Mouse (Mus musculus): ENCODE data around the gene Dlg3. TPM values are rescaled to one million over a fixed set of nuclear protein-coding genes. Genes with fewer than 3 reads are reported as not detected.

Gene Dlg3
- 100 to 1,000 TPM; 148 to 149 TPM for total RNA-seq (2021)

- intact Hi-C loops (cut with DNase I) = no loop called here
- DNase-seq (ENCODE audit: low spot score in 2 of 2) = peak; percentile 66 to 73
Observed at GRCm38 (mm10) chrX:100767181-100767884, at the start of gene Dlg3. Gene Dlg3 (plus strand): TSS chrX:100767722.

- intact Hi-C loops (cut with DNase I) = no loop called here
- DNase-seq (ENCODE audit: low spot score in 2 of 2) = no peak
Observed at GRCm38 (mm10) chrX:100728947-100729346, 38.6 kb upstream of the Dlg3 start.

GRCm38 (mm10) chrX:100729665-100730188 lies 37.8 kb upstream of the Dlg3 start, which contains the start of gene Gdpd2:
Gene Gdpd2 (plus strand): TSS chrX:100729873.
- DNase-seq (ENCODE audit: low spot score in 2 of 2) = peak in 1 of 2 experiments; percentile 22
- intact Hi-C loops (cut with DNase I) = loop anchor here (10.0 kb wide), 2 partner anchors 105 to 235 kb away; partner anchors contain the start of genes Igbp1, Kif4 and Pdzd11

GRCm38 (mm10) chrX:100730266-100730665 lies 37.3 kb upstream of the Dlg3 start:
- DNase-seq (ENCODE audit: low spot score in 2 of 2) = no peak
- intact Hi-C loops (cut with DNase I) = loop anchor here (10.0 kb wide), 2 partner anchors 105 to 235 kb away; partner anchors contain the start of genes Igbp1, Kif4 and Pdzd11

GRCm38 (mm10) chrX:100734359-100734758 lies 33.2 kb upstream of the Dlg3 start:
- intact Hi-C loops (cut with DNase I) = loop anchor here (10.0 kb wide), 2 partner anchors 110 to 240 kb away; partner anchors contain the start of genes Igbp1, Kif4 and Pdzd11
- no peak for DNase-seq (ENCODE audit: low spot score in 2 of 2)

- intact Hi-C loops (cut with DNase I) = loop anchor here (10.0 kb wide), 2 partner anchors 114 to 244 kb away; partner anchors contain the start of genes Igbp1, Kif4 and Pdzd11
- peak; percentile 33 to 71 for DNase-seq (ENCODE audit: low spot score in 2 of 2)
Observed at GRCm38 (mm10) chrX:100738918-100739317, 28.6 kb upstream of the Dlg3 start.

- DNase-seq (ENCODE audit: low spot score in 2 of 2) = peak; percentile 10 to 17
- intact Hi-C loops (cut with DNase I) = loop anchor here (10.0 kb wide), 2 partner anchors 115 to 245 kb away; partner anchors contain the start of genes Igbp1, Kif4 and Pdzd11
Observed at GRCm38 (mm10) chrX:100739443-100739842, 28.1 kb upstream of the Dlg3 start.

GRCm38 (mm10) chrX:100740785-100741184 lies 26.7 kb upstream of the Dlg3 start:
- intact Hi-C loops (cut with DNase I) = no loop called here
- DNase-seq (ENCODE audit: low spot score in 2 of 2) = no peak

- intact Hi-C loops (cut with DNase I) = no loop called here
- DNase-seq (ENCODE audit: low spot score in 2 of 2) = peak; percentile 66 to 70
Observed at GRCm38 (mm10) chrX:100741940-100742339, 25.6 kb upstream of the Dlg3 start.

- intact Hi-C loops (cut with DNase I) = no loop called here
- no peak for DNase-seq (ENCODE audit: low spot score in 2 of 2)
Observed at GRCm38 (mm10) chrX:100765855-100766254, 1.7 kb upstream of the Dlg3 start.

- intact Hi-C loops (cut with DNase I) = no loop called here
- DNase-seq (ENCODE audit: low spot score in 2 of 2) = no peak
Observed at GRCm38 (mm10) chrX:100767885-100768626, 534 bp downstream of the Dlg3 start.

GRCm38 (mm10) chrX:100769281-100769680 lies 1.8 kb downstream of the Dlg3 start:
- intact Hi-C loops (cut with DNase I) = no loop called here
- DNase-seq (ENCODE audit: low spot score in 2 of 2) = peak in 1 of 2 experiments; percentile 26

- intact Hi-C loops (cut with DNase I) = loop anchor here (10.0 kb wide), 1 partner anchor 170 kb away; no protein-coding TSS in a partner anchor
- DNase-seq (ENCODE audit: low spot score in 2 of 2) = peak in 1 of 2 experiments; percentile 35
Observed at GRCm38 (mm10) chrX:100774341-100774811, 6.9 kb downstream of the Dlg3 start.

GRCm38 (mm10) chrX:100775405-100775804 lies 7.9 kb downstream of the Dlg3 start:
- DNase-seq (ENCODE audit: low spot score in 2 of 2) = no peak
- intact Hi-C loops (cut with DNase I) = loop anchor here (10.0 kb wide), 1 partner anchor 169 kb away; no protein-coding TSS in a partner anchor

- intact Hi-C loops (cut with DNase I) = loop anchor here (10.0 kb wide), 1 partner anchor 168 kb away; no protein-coding TSS in a partner anchor
- DNase-seq (ENCODE audit: low spot score in 2 of 2) = peak in 1 of 2 experiments; percentile 51
Observed at GRCm38 (mm10) chrX:100776494-100776893, 9.0 kb downstream of the Dlg3 start.

- peak in 1 of 2 experiments; percentile 15 for DNase-seq (ENCODE audit: low spot score in 2 of 2)
- intact Hi-C loops (cut with DNase I) = loop anchor here (10.0 kb wide), 1 partner anchor 168 kb away; no protein-coding TSS in a partner anchor
Observed at GRCm38 (mm10) chrX:100776985-100777654, 9.6 kb downstream of the Dlg3 start.

GRCm38 (mm10) chrX:100777655-100778234 lies 10.2 kb downstream of the Dlg3 start:
- no peak for DNase-seq (ENCODE audit: low spot score in 2 of 2)
- intact Hi-C loops (cut with DNase I) = loop anchor here (10.0 kb wide), 1 partner anchor 167 kb away; no protein-coding TSS in a partner anchor

- intact Hi-C loops (cut with DNase I) = loop anchor here (10.0 kb wide), 1 partner anchor 166 kb away; no protein-coding TSS in a partner anchor
- DNase-seq (ENCODE audit: low spot score in 2 of 2) = no peak
Observed at GRCm38 (mm10) chrX:100778397-100778796, 10.9 kb downstream of the Dlg3 start.

All from left cerebral cortex, postnatal 36 days (tissue).